Mouse (Mus musculus) CH12.LX (cell line): ENCODE results near the gene Ank2. TPM values are rescaled to one million over a fixed set of nuclear protein-coding genes. Genes with fewer than 3 reads are reported as not detected.

ENCODE experiments used
- DNase-seq: peaks from one replicate; pipeline ENCODE4 v3.0.0-alpha.2; 2013; ENCODE audit errors: extremely low read depth
- H3K27ac ChIP-seq: 2 replicates; pipeline ENCODE4 v1.5.1; 2012; ENCODE audit warnings: low read depth, mild to moderate bottlenecking, control low read depth, moderate library complexity; ENCODE audit not compliant: insufficient read depth
- H3K27me3 ChIP-seq: replicated peaks from 2 replicates; pipeline ENCODE3; 2012; ENCODE audit warnings: inconsistent platforms
- H3K36me3 ChIP-seq, 2 experiments: replicated peaks in 1 of 2; 2 replicates each; pipeline versions ENCODE3 to v1.6.1; 2012; ENCODE audit warnings: inconsistent platforms in 1 of 2, low read length in 1 of 2, mild to moderate bottlenecking in 1 of 2, mixed read lengths in 1 of 2, moderate library complexity in 1 of 2; ENCODE audit not compliant: control insufficient read depth in 1 of 2, insufficient read depth in 1 of 2
- H3K4me1 ChIP-seq, 2 experiments: 2 replicates each; pipeline ENCODE4 v1.6.1; 2012; ENCODE audit warnings: inconsistent platforms in 1 of 2, moderate library complexity in 1 of 2; ENCODE audit not compliant: insufficient read depth in 2 of 2, control insufficient read depth in 1 of 2
- H3K4me2 ChIP-seq: 2 replicates; pipeline ENCODE4 v1.6.1; 2012; ENCODE audit warnings: low read depth, mild to moderate bottlenecking, control low read depth; ENCODE audit not compliant: poor library complexity, insufficient read depth, severe bottlenecking
- H3K4me3 ChIP-seq, 3 experiments: fragments of 150-350 bp in 1 of 3; sonication (generic) in 1 of 3; replicated peaks in 1 of 3; 2 replicates each; pipeline versions ENCODE3 to v1.5.1; 2011 to 2012; ENCODE audit warnings: low read depth in 2 of 3, low read length in 2 of 3, mild to moderate bottlenecking in 2 of 3, moderate library complexity in 2 of 3, control low read depth in 1 of 3, improper control_type of control experiment in 1 of 3, inconsistent platforms in 1 of 3, mixed read lengths in 1 of 3; ENCODE audit not compliant: poor library complexity in 1 of 3
- H3K79me2 ChIP-seq: replicated peaks from 2 replicates; pipeline ENCODE4 v1.6.1; 2012; ENCODE audit warnings: mild to moderate bottlenecking, moderate library complexity; ENCODE audit not compliant: control insufficient read depth, poor library complexity, insufficient read depth, severe bottlenecking; ENCODE audit errors: extremely low read depth
- H3K9ac ChIP-seq: 2 replicates; pipeline ENCODE4 v1.6.1; 2012; ENCODE audit warnings: low read depth, mild to moderate bottlenecking, control low read depth, moderate library complexity; ENCODE audit not compliant: insufficient read depth
- H3K9me3 ChIP-seq: replicated peaks from 2 replicates; pipeline ENCODE3; 2012; ENCODE audit warnings: low read length, inconsistent platforms, mixed read lengths
- CTCF ChIP-seq, 2 experiments: IDR thresholded peaks in 1 of 2; conservative IDR thresholded peaks in 1 of 2; 2 replicates each; pipeline ENCODE4 v1.5.1; 2011 to 2012; ENCODE audit warnings: low read depth in 2 of 2, low read length in 2 of 2, improper control_type of control experiment in 1 of 2, inconsistent platforms in 1 of 2, mild to moderate bottlenecking in 1 of 2, moderate library complexity in 1 of 2
- E2F4 ChIP-seq: IDR thresholded peaks from 2 replicates; pipeline ENCODE4 v1.6.1; 2011; ENCODE audit warnings: low read depth, low read length, improper control_type of control experiment; ENCODE audit not compliant: insufficient replicate concordance
- ELF1 ChIP-seq: IDR thresholded peaks from 2 replicates; pipeline ENCODE4 v1.6.1; 2014; ENCODE audit warnings: low read depth, mild to moderate bottlenecking, inconsistent platforms, low read length, improper control_type of control experiment
- EP300 ChIP-seq: IDR thresholded peaks from 2 replicates; pipeline ENCODE4 v1.6.1; 2011; ENCODE audit warnings: low read length, improper control_type of control experiment
- GABPA ChIP-seq: IDR thresholded peaks from 2 replicates; pipeline ENCODE4 v1.6.1; 2012; ENCODE audit warnings: low read depth, low read length, improper control_type of control experiment, inconsistent platforms; ENCODE audit not compliant: insufficient replicate concordance
- HCFC1 ChIP-seq: IDR thresholded peaks from 2 replicates; pipeline ENCODE4 v1.6.1; 2012; ENCODE audit warnings: low read depth, mild to moderate bottlenecking, inconsistent platforms, low read length, improper control_type of control experiment
- IRF4 ChIP-seq: IDR thresholded peaks from 2 replicates; pipeline ENCODE4 v1.6.1; 2014; ENCODE audit warnings: low read depth, mild to moderate bottlenecking, inconsistent platforms, low read length, improper control_type of control experiment
- JUND ChIP-seq: conservative IDR thresholded peaks from 2 replicates; pipeline ENCODE4 v1.6.1; 2011; ENCODE audit warnings: low read depth, low read length, improper control_type of control experiment
- MEF2A ChIP-seq: IDR thresholded peaks from 2 replicates; pipeline ENCODE4 v1.6.1; 2014; ENCODE audit warnings: low read depth, mild to moderate bottlenecking, inconsistent platforms, low read length, improper control_type of control experiment, borderline replicate concordance
- MYC ChIP-seq: IDR thresholded peaks from 2 replicates; pipeline ENCODE4 v1.6.1; 2011; ENCODE audit warnings: low read depth, mild to moderate bottlenecking, improper control_type of control experiment, low read length
- NELFE ChIP-seq: IDR thresholded peaks from 2 replicates; pipeline ENCODE4 v1.6.1; 2011; ENCODE audit warnings: low read depth, low read length, improper control_type of control experiment
- NRF1 ChIP-seq: IDR thresholded peaks from 2 replicates; pipeline ENCODE4 v1.6.1; 2014; ENCODE audit warnings: low read depth, mild to moderate bottlenecking, inconsistent platforms, low read length, improper control_type of control experiment, moderate library complexity
- PAX5 ChIP-seq: IDR thresholded peaks from 2 replicates; pipeline ENCODE4 v1.6.1; 2012; ENCODE audit warnings: low read length, inconsistent platforms, mixed read lengths
- POLR2A ChIP-seq: IDR thresholded peaks from 2 replicates; pipeline ENCODE4 v1.6.1; 2011; ENCODE audit warnings: low read depth, mild to moderate bottlenecking, improper control_type of control experiment, low read length
- POLR2AphosphoS2 ChIP-seq: IDR thresholded peaks from 2 replicates; pipeline ENCODE4 v1.6.1; 2011; ENCODE audit warnings: low read depth, low read length, improper control_type of control experiment
- RAD21 ChIP-seq: IDR thresholded peaks from 2 replicates; pipeline ENCODE4 v1.6.1; 2011; ENCODE audit warnings: low read depth, mild to moderate bottlenecking, low read length, improper control_type of control experiment, moderate library complexity
- RCOR1 ChIP-seq: conservative IDR thresholded peaks from 2 replicates; pipeline ENCODE4 v1.6.1; 2012; ENCODE audit warnings: low read depth, mild to moderate bottlenecking, inconsistent platforms, low read length, improper control_type of control experiment
- SMC3 ChIP-seq: IDR thresholded peaks from 2 replicates; pipeline ENCODE4 v1.6.1; 2011; ENCODE audit warnings: low read depth, low read length, improper control_type of control experiment
- USF1 ChIP-seq: IDR thresholded peaks from 2 replicates; pipeline ENCODE4 v1.6.1; 2014; ENCODE audit warnings: low read depth, mild to moderate bottlenecking, inconsistent platforms, low read length, improper control_type of control experiment
- USF2 ChIP-seq: conservative IDR thresholded peaks from 2 replicates; pipeline ENCODE4 v1.6.1; 2011; ENCODE audit warnings: low read depth, low read length, improper control_type of control experiment
- ZC3H11A ChIP-seq: IDR thresholded peaks from 2 replicates; pipeline ENCODE4 v1.6.1; 2012; ENCODE audit warnings: low read depth, mild to moderate bottlenecking, inconsistent platforms, low read length, improper control_type of control experiment
- ZNF384 ChIP-seq: IDR thresholded peaks from 2 replicates; pipeline ENCODE4 v1.6.1; 2012; ENCODE audit warnings: low read depth, low read length, improper control_type of control experiment, inconsistent platforms
- dilution Hi-C: fragments of 300-500 bp; cut with MboI; formaldehyde crosslinking; loops from 2 replicates; pipeline ENCODE4 v1.14.3; 2020; ENCODE audit warnings: low sequenced_read_pairs; ENCODE audit not compliant: extremely low pct_unique_long_range_greater_than_20kb, extremely low pct_ligation_motif_present
- in situ Hi-C: fragments of 300-500 bp; cut with MboI; formaldehyde crosslinking; loops from 3 replicates; pipeline ENCODE4 v1.14.3; 2019; ENCODE audit warnings: low sequenced_read_pairs, low pct_ligation_motif_present, low pct_unique_long_range_greater_than_20kb, mixed read lengths
- polyA plus RNA-seq: library from polyadenylated mRNA; unstranded; fragments of >175 nt; gene quantifications from 2 replicates; pipeline ENCODE4 v1.2.1, GENCODE M21; 2012; ENCODE audit warnings: low read depth; ENCODE audit not compliant: insufficient read length
- total RNA-seq, 2 experiments: library from RNA; depleted of rRNA; stranded (reverse); fragments of 300-350 nt in 1 of 2; fragments of >200 nt in 1 of 2; gene quantifications; 2 replicates each; pipeline ENCODE4 v1.2.3; 2012 to 2014

The Ank2 gene
- total and polyA plus RNA-seq, 3 experiments, result 3.9 to 20.9 (median 12.2) TPM

DNA sequence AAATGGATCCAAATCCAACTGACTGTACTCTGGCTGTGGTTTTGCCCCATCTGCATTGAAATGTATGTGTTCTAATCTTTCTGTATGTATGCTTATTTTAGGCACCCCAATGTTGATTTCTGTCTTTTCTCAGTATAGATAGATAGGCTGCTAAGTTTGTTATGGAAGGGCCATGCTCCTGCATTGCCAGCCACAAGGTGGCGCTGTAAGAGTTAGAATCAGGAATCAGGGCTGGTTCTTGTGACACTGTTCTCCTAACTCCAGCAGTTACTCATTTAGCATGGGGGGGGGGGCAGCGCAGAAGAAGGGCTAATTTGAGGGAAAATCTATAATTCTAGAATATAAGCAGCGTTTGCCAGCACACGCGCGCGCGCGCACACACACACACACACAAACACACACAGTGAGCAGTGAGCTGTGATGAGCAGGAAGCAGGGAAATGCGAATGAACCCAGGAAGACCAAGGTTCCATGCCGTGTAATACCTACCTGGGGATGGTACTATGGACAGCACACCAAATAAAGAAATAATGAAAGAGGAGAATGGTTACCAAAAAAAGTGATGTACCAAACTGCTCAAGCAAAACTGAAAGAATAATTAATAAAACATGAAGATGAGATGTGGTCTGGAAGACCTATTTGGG is 520.3 kb downstream of the Ank2 start:
- peaks cover 0 to 21% of the 10 kb centered on the region in 2 experiments; a peak in 3 of 4 replicates for H3K4me1 ChIP-seq
- H3K79me2 ChIP-seq, result no peaks in the 10 kb centered on the region
- H3K4me2 ChIP-seq, result peak overlapping the region; percentile 76
- dilution Hi-C loops (no loop called here), in situ Hi-C loops (no loop called here)
- DNase-seq, result peak; percentile 87
- no peak overlapping the region for H3K9ac ChIP-seq
- H3K4me3 ChIP-seq, result peak overlapping the region in 2 of 3 experiments; percentile 36 to 41
- H3K36me3 ChIP-seq, result peaks cover 0 to 20% of the 10 kb centered on the region in 2 experiments
- H3K9me3 ChIP-seq, result no peaks in the 10 kb centered on the region
- H3K27ac ChIP-seq, result no peak overlapping the region
- no peaks in the 10 kb centered on the region for H3K27me3 ChIP-seq
- TF ChIP-seq SMC3 (peak; percentile 88), JUND (no peak), CTCF (conservative IDR thresholded peaks at IDR 0.05 in 1 of 2, IDR thresholded peaks at IDR 0.05 in 1 of 2; ENCODE audit: low read depth in 2 of 2, low read length in 2 of 2) (peak; percentile 44 to 91), RAD21 (peak; percentile 81), PAX5 (no peak), MEF2A (no peak; the same call in 1 of the 2 replicates), ZNF384 (no peak), POLR2AphosphoS2 (no peak), ZC3H11A (no peak; the same call in 1 of the 2 replicates)

DNA sequence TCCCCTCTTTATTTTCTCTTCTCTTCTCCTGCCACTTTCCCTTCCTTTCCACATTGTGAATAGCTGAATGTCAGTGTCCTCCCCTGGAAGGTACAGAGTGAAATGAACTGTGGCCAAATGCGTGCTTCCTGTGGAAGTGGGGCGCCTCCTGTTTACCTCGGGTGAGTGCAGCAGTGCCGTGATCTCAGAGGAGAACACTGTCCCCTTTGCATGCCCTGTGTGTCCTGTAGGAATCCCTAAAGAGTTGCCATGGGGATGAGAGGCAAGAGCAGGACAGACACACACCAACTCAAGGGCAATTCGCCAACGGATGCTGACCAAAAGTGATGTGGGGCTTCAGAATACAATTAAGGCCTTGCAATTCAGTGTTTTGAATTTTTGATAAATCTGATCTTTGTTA is 521.8 kb downstream of the Ank2 start:
- DNase-seq, result no peak
- dilution Hi-C loops, result no loop called here

More for the DNA sequence above, 521.8 kb downstream of the Ank2 start:
- TF ChIP-seq HCFC1 (no peak), GABPA (no peak), EP300 (no peak), USF1 (no peak), RCOR1 (no peak), NRF1 (no peak), E2F4 (no peak), ELF1 (no peak), MYC (no peak), POLR2A (no peak), NELFE (no peak), ZC3H11A (no peak), USF2 (no peak), JUND (no peak), IRF4 (no peak), CTCF (conservative IDR thresholded peaks at IDR 0.05 in 1 of 2, IDR thresholded peaks at IDR 0.05 in 1 of 2; ENCODE audit: low read depth in 2 of 2, low read length in 2 of 2) (no peak), POLR2AphosphoS2 (no peak)
- H3K27me3 ChIP-seq, result no peaks in the 10 kb centered on the region
- no peaks in the 10 kb centered on the region for H3K9me3 ChIP-seq
- no peak overlapping the region for H3K4me3 ChIP-seq
- peaks cover 0 to 14% of the 10 kb centered on the region in 2 experiments; a peak in 3 of 4 replicates for H3K4me1 ChIP-seq
- no peak overlapping the region for H3K27ac ChIP-seq
- no peak overlapping the region for H3K9ac ChIP-seq
- no peak overlapping the region for H3K4me2 ChIP-seq
- H3K36me3 ChIP-seq, result peaks cover 0 to 20% of the 10 kb centered on the region in 2 experiments
- in situ Hi-C loops, result no loop called here
- H3K79me2 ChIP-seq, result no peaks in the 10 kb centered on the region
